Comparison of ENCODE assay signal across 19 mouse cellular contexts in the genomic region with DNA sequence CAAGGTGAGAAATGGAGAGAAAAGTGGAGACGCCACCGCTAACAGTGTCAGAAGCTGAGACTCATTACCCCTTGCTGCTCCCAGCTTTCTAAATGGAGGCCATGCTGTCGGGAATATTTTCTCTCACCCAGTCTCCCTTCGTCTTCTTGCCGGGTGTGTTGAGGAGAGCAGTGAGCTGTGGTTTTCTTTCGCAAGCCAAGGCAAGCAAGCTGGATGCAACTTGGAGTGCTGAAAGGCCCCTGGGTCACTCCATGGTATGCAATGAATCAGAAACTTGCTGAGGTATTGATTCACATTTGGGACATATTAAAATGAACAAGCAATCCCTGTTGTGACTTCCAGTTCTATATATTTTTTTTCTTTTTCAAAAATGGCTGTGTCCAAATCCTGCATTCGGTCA.
"Had no signal": no experiment of that assay in that cellular context is flagged by ENCODE, and none has a peak within 500 bp of the region (broad histone marks: within the 10 kb centered on the region; RNA-seq: fewer than 3 reads in every experiment).

No protein-coding gene starts in this region.

- H3K4me2 ChIP-seq: liver, embryonic 11.5 days; lung, embryonic 15.5 days; midbrain, embryonic 12.5 days; midbrain, embryonic 15.5 days; neural tube, embryonic 13.5 days; stomach, embryonic 15.5 days had no signal

- H3K27ac ChIP-seq: kidney, postnatal 0 days; layer of hippocampus, adult 2 months; liver, embryonic 14.5 days; lung, embryonic 15.5 days; midbrain, embryonic 12.5 days; midbrain, embryonic 15.5 days; neural tube, embryonic 13.5 days; stomach, embryonic 15.5 days had no signal

- H3K9ac ChIP-seq: liver, embryonic 14.5 days; lung, embryonic 15.5 days; midbrain, embryonic 12.5 days; midbrain, embryonic 15.5 days; neural tube, embryonic 13.5 days; stomach, embryonic 15.5 days had no signal

- ATAC-seq: midbrain, embryonic 15.5 days had no signal

- H3K27me3 ChIP-seq: lung, embryonic 15.5 days; midbrain, embryonic 12.5 days; midbrain, embryonic 15.5 days; neural tube, embryonic 13.5 days; stomach, embryonic 15.5 days had no signal

- DNase-seq: kidney, adult 2 months; kidney, postnatal 25 days; layer of hippocampus, adult 9-11 months; lung, adult 18-20 months; lung, postnatal 14 days; lung, postnatal 4 days; retina, postnatal 1 day; right cerebral cortex, postnatal 25 days; spleen, adult 18-20 months; thymus, postnatal 25 days had no signal

- H3K9me3 ChIP-seq: lung, embryonic 15.5 days; midbrain, embryonic 12.5 days; midbrain, embryonic 15.5 days; neural tube, embryonic 13.5 days; stomach, embryonic 15.5 days had no signal

- H3K36me3 ChIP-seq: lung, embryonic 15.5 days; midbrain, embryonic 12.5 days; midbrain, embryonic 15.5 days; neural tube, embryonic 13.5 days; stomach, embryonic 15.5 days had no signal

- H3K4me3 ChIP-seq: layer of hippocampus, adult 2 months; lung, embryonic 15.5 days; midbrain, embryonic 12.5 days; midbrain, embryonic 15.5 days; neural tube, embryonic 13.5 days; stomach, embryonic 15.5 days had no signal

- H3K4me1 ChIP-seq: lung, embryonic 15.5 days; midbrain, embryonic 12.5 days; midbrain, embryonic 15.5 days; neural tube, embryonic 13.5 days; stomach, embryonic 15.5 days had no signal
